Mouse (Mus musculus): ENCODE measurements at regions not wholly inside any gene's neighbourhood (a gene's known extent, or its start where the extent isn't known, plus 50 kb on each side); places are given as distances from the start of the nearest gene placed in this dataset.

GRCm38 (mm10) chr10:38540031-38540430, 281.5 kb downstream of the Rfpl4b start:
- intact Hi-C loops (cut with DNase I) = no loop called here
- DNase-seq = no peak

- intact Hi-C loops (cut with DNase I) = no loop called here
- DNase-seq = no peak
Observed at GRCm38 (mm10) chr10:38538766-38539165, 282.8 kb downstream of the Rfpl4b start.

- intact Hi-C loops (cut with DNase I) = no loop called here
- DNase-seq = no peak
Observed at GRCm38 (mm10) chr10:38516636-38517035, 304.9 kb downstream of the Rfpl4b start.

Data from gastrocnemius, postnatal 36 days (tissue).